9 mouse cellular contexts compared by ENCODE assay signal in genomic region chr4:74613032-74613431, GRCm38 (mm10).
A peak's percentile ranks its signal among the peaks of the same experiment; 100 is the strongest.
DNase-seq lines count a peak whose midpoint lies in the region; ATAC-seq and TF ChIP-seq lines count a peak whose summit lies in the region.
"Had no signal": no experiment of that assay in that cellular context is flagged by ENCODE, and none has a peak within 500 bp of the region (broad histone marks: within the 10 kb centered on the region; RNA-seq: fewer than 3 reads in every experiment).

No protein-coding gene starts in this region.

- H3K9ac ChIP-seq in forebrain, embryonic 15.5 days (replicated peaks), result no peak overlapping the region

- no peak for TF ChIP-seq CTCF in gastrocnemius, adult 2 months (IDR thresholded peaks at IDR 0.05)

- no peak overlapping the region for H3K4me3 ChIP-seq in forebrain, embryonic 15.5 days
- no peak overlapping the region for H3K4me3 ChIP-seq in forebrain, embryonic 10.5 days
- H3K4me3 ChIP-seq in embryonic facial prominence, embryonic 10.5 days, result no peak overlapping the region
- H3K4me3 ChIP-seq in gastrocnemius, adult 2 months, result no peak overlapping the region

- no peak overlapping the region for H3K27ac ChIP-seq in forebrain, embryonic 15.5 days (replicated peaks)
- no peak overlapping the region for H3K27ac ChIP-seq in forebrain, embryonic 10.5 days
- no peak overlapping the region; the same call in 1 of the 2 replicates for H3K27ac ChIP-seq in embryonic facial prominence, embryonic 10.5 days (replicated peaks)
- no peak overlapping the region for H3K27ac ChIP-seq in gastrocnemius, adult 2 months

- no peaks in the 10 kb centered on the region for H3K36me3 ChIP-seq in forebrain, embryonic 15.5 days
- no peaks in the 10 kb centered on the region for H3K36me3 ChIP-seq in forebrain, embryonic 10.5 days (replicated peaks)
- H3K36me3 ChIP-seq in embryonic facial prominence, embryonic 10.5 days (replicated peaks), result no peaks in the 10 kb centered on the region

- no peak for DNase-seq in forebrain, embryonic 10.5 days (ENCODE audit: extremely low spot score, low spot score)
- DNase-seq in embryonic facial prominence, embryonic 10.5 days (ENCODE audit: low spot score), result peak; percentile 50
- peak; percentile 35 to 39 for DNase-seq in heart, postnatal 10 days
- peak; percentile 35 to 56 for DNase-seq in kidney, postnatal 25 days
- DNase-seq in spleen, postnatal 4 days (ENCODE audit: low spot score in 2 of 2), result no peak
- DNase-seq in gastrocnemius, adult 2 months, result no peak
- no peak for DNase-seq in left cerebral cortex, adult 11 months (ENCODE audit: low spot score)
- DNase-seq: cerebellum, adult 2 months had no signal

- H3K27me3 ChIP-seq in forebrain, embryonic 15.5 days, result no peaks in the 10 kb centered on the region
- no peaks in the 10 kb centered on the region for H3K27me3 ChIP-seq in forebrain, embryonic 10.5 days (ENCODE audit: poor library complexity, severe bottlenecking)
- H3K27me3 ChIP-seq in embryonic facial prominence, embryonic 10.5 days (replicated peaks; ENCODE audit: low read depth, poor library complexity, severe bottlenecking), result no peaks in the 10 kb centered on the region

- 0 out of 2 replicates have a peak, but pooled peaks have one; percentile 29 for ATAC-seq in forebrain, embryonic 15.5 days (replicated peaks)

- H3K4me1 ChIP-seq in forebrain, embryonic 15.5 days, result no peaks in the 10 kb centered on the region
- peaks cover 6% of the 10 kb centered on the region; the same call in 1 of the 2 replicates for H3K4me1 ChIP-seq in forebrain, embryonic 10.5 days
- peaks cover 7% of the 10 kb centered on the region for H3K4me1 ChIP-seq in embryonic facial prominence, embryonic 10.5 days

- no peak overlapping the region for H3K4me2 ChIP-seq in forebrain, embryonic 15.5 days (replicated peaks)

- intact Hi-C loops in heart, postnatal 10 days (cut with DNase I), result no loop called here
- intact Hi-C loops in gastrocnemius, adult 2 months (cut with DNase I), result no loop called here

- WGBS in forebrain, embryonic 15.5 days, result 49% methylated on average over 3 of the region's 3 CpGs
- WGBS in forebrain, embryonic 10.5 days, result 48% methylated on average over 3 of the region's 3 CpGs
- WGBS in embryonic facial prominence, embryonic 10.5 days, result 25% methylated on average over 3 of the region's 3 CpGs

- no peaks in the 10 kb centered on the region for H3K9me3 ChIP-seq in forebrain, embryonic 15.5 days
- no peaks in the 10 kb centered on the region for H3K9me3 ChIP-seq in forebrain, embryonic 10.5 days
- H3K9me3 ChIP-seq in embryonic facial prominence, embryonic 10.5 days, result no peaks in the 10 kb centered on the region

Comparison
In these comparisons a context has a peak if more than half of its experiments do, and no peak if none do; other contexts are left out.
1. DNase-seq: peak in embryonic facial prominence, embryonic 10.5 days (single experiment), heart, postnatal 10 days (2 of 2) and kidney, postnatal 25 days (2 of 2); none in forebrain, embryonic 10.5 days (single experiment), spleen, postnatal 4 days (0 of 2), gastrocnemius, adult 2 months (single experiment) and left cerebral cortex, adult 11 months (single experiment).